Mouse (Mus musculus): Measurements from ENCODE around the gene Per2.

- TF ChIP-seq TAL1 (IDR thresholded peaks at IDR 0.05; ENCODE audit: low read length) (no peak), GATA1 (IDR thresholded peaks at IDR 0.05; ENCODE audit: low read length) (no peak)
Measured at GRCm38 (mm10) chr1:91448688-91449087, 10.4 kb downstream of the Per2 start.
